ENCODE assay signal across 22 mouse cellular contexts in genomic region chr9:14597429-14597828, GRCm38 (mm10). TPM values are rescaled to one million over a fixed set of nuclear protein-coding genes. Genes with fewer than 3 reads are reported as not detected.
"Had no signal": no experiment of that assay in that cellular context is flagged by ENCODE, and none has a peak within 500 bp of the region (broad histone marks: within the 10 kb centered on the region; RNA-seq: fewer than 3 reads in every experiment).

No protein-coding gene starts in this region.

- H3K4me2 ChIP-seq: heart, embryonic 12.5 days; hindbrain, embryonic 13.5 days; hindbrain, embryonic 15.5 days; kidney, embryonic 15.5 days; limb, embryonic 13.5 days; limb, embryonic 15.5 days; liver, embryonic 12.5 days had no signal

- H3K4me1 ChIP-seq: hindbrain, embryonic 13.5 days; hindbrain, embryonic 15.5 days; liver, embryonic 12.5 days had no signal

- DNase-seq: heart, adult 11 months; heart, postnatal 14 days; kidney, adult 11 months; kidney, adult 2 months; kidney, adult 9 months; kidney, postnatal 14 days; kidney, postnatal 36 days; layer of hippocampus, adult 9-11 months; layer of hippocampus, postnatal 36 days; left cerebral cortex, postnatal 4 days had no signal

- H3K27ac ChIP-seq: hindbrain, embryonic 13.5 days; hindbrain, embryonic 15.5 days; hindbrain, postnatal 0 days; kidney, embryonic 15.5 days; kidney, postnatal 0 days; limb, embryonic 13.5 days; liver, embryonic 12.5 days; liver, embryonic 14.5 days had no signal

- H3K4me3 ChIP-seq: heart, embryonic 12.5 days; hindbrain, embryonic 13.5 days; hindbrain, embryonic 15.5 days; kidney, embryonic 15.5 days; limb, embryonic 13.5 days; limb, embryonic 15.5 days; liver, embryonic 12.5 days had no signal

- H3K9ac ChIP-seq: heart, embryonic 12.5 days; hindbrain, embryonic 13.5 days; hindbrain, embryonic 15.5 days; kidney, embryonic 15.5 days; limb, embryonic 13.5 days; limb, embryonic 15.5 days; liver, embryonic 12.5 days; liver, embryonic 14.5 days had no signal

- H3K27me3 ChIP-seq: heart, embryonic 12.5 days; hindbrain, embryonic 13.5 days; hindbrain, embryonic 15.5 days; kidney, embryonic 15.5 days; limb, embryonic 13.5 days; limb, embryonic 15.5 days; liver, embryonic 12.5 days had no signal

- ATAC-seq: hindbrain, postnatal 0 days; intestine, embryonic 16.5 days; liver, embryonic 12.5 days had no signal

- H3K9me3 ChIP-seq: heart, embryonic 12.5 days; hindbrain, embryonic 13.5 days; hindbrain, embryonic 15.5 days; kidney, embryonic 15.5 days; limb, embryonic 13.5 days; limb, embryonic 15.5 days; liver, embryonic 12.5 days had no signal

RNA-seq across cellular contexts. Expression of gene Amotl1, which starts 47.4 kb away (rescaled TPM):
- total RNA-seq: hematopoietic stem cell, adult 5-6 weeks had no signal
